Mouse (Mus musculus): ENCODE results near the gene Igdcc4. TPM values are rescaled to one million over a fixed set of nuclear protein-coding genes. Genes with fewer than 3 reads are reported as not detected.

The Igdcc4 gene
- polyA plus RNA-seq, 1 experiment: 0.01 TPM

DNA sequence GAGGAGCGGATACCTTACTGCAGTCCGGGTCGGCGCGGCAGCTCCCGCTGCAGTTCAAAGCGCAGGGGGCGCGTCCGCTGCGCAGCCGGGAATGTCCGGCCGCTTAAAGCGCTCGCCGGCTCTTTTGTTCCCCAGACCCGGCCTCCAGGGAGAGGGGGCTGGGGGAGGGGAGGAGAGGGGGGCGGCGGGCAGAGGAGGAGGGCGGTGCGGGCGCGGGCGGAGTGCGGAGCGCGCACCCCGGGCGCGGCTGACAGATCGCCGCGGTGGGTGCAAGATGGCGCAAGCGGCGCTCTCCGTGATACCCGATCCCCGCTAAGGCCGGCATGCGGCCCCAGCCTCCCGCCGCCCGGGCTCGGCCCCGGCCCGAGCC, 39.6 kb downstream of the Igdcc4 start, which contains the start of gene Igdcc3:
Gene Igdcc3, plus strand, starts transcription at position 254 of the 370 bp plus-strand sequence.
- no peak for TF ChIP-seq GATA1 (IDR thresholded peaks at IDR 0.05; ENCODE audit: low read length)

DNA sequence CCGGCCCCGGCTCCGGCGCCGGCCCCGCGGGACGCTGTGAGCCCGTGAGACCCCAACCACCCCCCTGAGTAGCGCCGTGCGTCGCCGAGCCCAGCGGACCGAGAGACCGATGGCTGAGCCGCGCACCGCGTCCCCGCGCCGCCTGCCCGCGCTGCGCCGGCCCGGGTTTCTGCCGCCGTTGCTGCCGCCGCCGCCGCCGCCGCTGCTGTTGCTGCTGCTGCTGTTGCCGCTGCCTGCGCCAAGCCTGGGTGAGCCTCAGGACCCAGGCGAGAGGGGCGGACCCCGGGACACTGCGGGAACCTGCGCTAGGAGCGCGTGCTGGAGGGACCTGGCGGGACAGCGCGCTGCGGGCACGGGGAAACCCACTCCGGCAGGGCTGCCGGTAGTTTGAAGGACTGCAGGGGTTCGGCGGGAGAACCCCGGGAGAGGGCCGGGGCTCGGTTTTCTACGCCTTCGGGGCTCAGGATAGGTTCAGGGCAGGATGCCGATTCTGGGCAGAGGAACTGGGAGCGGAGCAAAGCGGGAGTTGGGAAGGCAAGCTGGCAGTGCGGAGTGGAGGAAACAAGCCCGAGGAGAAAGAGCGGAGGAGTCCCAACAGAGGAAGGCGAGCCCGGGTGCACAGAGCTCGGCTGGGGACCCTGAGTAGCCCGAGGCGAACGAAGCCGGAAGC, 40.2 kb downstream of the Igdcc4 start:
- TF ChIP-seq GATA1 (IDR thresholded peaks at IDR 0.05; ENCODE audit: low read length): no peak

DNA sequence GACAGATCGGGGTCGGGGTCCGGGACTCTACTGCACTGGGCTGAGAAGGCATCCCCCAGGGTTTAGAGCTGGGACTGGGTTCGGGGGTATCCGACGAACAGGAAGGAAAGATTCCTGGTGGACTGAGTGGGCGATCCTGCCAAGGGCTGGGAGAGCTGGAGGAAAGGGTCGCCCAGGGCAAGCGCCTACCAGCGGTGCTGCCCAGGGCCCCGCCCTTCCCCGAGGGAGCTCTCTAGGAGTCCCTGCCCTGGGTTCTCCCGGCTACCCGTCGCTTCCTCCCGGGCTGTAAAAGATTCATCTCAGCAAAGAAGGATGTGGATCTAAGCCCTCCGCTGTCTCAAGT, 40.7 kb downstream of the Igdcc4 start:
- TF ChIP-seq GATA1 (IDR thresholded peaks at IDR 0.05; ENCODE audit: low read length): no peak

DNA sequence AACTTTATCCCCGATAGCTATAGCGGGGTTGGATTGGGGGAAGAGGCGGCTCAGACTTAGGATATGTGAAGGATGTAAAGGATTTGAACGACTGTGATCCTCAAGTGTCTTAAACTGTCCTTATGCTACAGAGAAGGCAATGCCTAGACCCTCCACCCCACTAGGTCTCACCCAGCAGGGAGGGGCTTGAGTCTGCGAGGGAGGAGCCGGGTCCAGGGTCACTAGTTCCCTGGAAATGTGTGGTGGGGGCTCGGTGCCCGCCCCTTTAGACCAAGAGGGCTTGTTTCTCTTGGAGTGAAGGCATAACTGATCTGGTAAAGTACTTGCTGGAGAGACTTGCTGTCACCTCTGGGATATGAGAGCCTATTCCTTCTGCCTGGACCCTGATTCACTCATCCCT, 41.1 kb downstream of the Igdcc4 start:
- TF ChIP-seq GATA1 (IDR thresholded peaks at IDR 0.05; ENCODE audit: low read length): no peak

DNA sequence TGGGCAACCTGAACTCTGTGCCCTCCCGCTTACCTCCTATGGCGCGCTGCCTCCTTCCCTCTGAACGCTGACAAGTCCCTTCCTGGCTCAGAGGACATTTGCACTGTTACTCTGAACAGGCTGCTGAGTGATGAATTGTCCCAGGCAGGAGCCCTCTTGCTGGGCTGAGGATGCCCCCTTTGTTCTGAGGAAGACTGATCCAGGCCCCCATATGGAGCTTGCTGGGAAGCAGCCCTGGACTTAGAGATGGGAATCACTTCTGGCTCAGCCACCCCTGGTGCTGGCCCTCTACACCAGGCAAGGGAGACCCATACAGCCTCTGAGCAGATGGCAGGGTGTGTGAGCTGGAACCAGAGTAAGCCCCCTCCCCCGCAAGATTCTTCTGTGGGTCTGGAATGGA, 44.7 kb downstream of the Igdcc4 start:
- TF ChIP-seq GATA1 (IDR thresholded peaks at IDR 0.05; ENCODE audit: low read length): no peak

DNA sequence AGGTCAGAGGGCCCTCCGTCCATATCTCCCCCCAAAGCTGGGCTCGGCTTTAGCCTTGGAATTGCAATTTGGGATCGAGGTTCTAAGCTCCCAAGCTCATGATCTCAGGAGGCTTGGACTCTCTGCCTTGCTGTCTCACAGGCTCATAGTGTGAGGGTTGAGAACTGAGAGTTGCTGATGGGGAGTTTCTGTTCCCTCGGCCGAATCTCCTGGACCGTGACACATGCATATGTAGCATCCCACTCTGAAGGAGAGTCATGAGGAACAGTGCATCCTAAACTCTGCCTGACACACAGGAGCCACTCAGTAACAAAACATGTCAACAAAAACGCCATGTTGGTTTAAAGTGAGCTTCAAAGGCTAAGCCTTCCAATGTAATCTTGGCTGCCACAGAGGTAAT, 47.2 kb downstream of the Igdcc4 start:
- no peak for TF ChIP-seq GATA1 (IDR thresholded peaks at IDR 0.05; ENCODE audit: low read length)

DNA sequence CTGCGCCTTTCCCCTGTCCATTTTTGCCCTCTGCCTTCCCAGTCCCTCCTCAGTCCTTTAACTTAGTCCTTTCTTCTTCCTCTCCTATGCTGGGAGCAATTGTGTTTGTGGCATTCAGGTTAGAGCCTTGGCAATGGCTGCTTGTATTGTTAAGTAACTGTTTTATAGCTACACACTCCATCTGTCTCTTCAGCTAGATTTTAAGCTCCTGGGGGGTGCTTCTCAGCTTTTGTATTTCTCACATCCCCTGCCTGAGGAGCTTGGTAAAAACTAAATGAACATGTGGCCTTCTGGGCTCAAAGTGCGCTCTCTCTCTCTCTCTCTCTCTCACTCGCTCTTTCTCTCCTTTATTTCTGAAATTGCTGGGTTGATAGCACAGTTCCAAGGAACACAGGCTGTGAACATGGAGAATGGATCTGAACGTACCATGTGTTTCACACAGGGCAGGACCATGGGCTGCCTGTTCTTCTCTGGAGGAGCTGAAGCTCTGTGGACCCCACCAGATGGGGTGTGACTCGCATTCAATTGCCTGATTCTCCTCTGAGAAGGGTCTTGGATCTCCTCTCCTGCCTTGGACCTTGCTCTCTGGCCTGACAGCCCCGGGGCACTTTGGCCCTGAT, 51.5 kb downstream of the Igdcc4 start:
- TF ChIP-seq GATA1 (IDR thresholded peaks at IDR 0.05; ENCODE audit: low read length): no peak

DNA sequence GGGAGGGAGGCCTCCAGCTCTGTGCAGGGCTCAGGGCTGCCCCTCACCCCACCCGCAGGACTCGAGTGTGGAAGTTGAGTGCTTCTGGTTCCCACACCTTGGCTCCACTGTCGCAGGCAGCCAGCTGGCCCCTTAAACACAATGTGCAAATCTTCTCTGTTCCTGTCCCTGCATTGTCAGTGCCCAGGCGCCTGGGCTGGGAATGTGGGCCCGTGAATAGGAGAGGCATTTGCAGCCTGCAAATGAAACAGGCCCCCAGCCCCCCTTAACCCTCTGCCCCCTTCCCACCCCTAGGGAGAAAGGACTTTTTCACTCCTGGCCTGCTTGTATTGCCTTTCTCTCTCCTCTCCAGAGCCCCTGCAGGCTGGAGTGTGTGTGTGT, 52.0 kb downstream of the Igdcc4 start:
- TF ChIP-seq GATA1 (IDR thresholded peaks at IDR 0.05; ENCODE audit: low read length): no peak

DNA sequence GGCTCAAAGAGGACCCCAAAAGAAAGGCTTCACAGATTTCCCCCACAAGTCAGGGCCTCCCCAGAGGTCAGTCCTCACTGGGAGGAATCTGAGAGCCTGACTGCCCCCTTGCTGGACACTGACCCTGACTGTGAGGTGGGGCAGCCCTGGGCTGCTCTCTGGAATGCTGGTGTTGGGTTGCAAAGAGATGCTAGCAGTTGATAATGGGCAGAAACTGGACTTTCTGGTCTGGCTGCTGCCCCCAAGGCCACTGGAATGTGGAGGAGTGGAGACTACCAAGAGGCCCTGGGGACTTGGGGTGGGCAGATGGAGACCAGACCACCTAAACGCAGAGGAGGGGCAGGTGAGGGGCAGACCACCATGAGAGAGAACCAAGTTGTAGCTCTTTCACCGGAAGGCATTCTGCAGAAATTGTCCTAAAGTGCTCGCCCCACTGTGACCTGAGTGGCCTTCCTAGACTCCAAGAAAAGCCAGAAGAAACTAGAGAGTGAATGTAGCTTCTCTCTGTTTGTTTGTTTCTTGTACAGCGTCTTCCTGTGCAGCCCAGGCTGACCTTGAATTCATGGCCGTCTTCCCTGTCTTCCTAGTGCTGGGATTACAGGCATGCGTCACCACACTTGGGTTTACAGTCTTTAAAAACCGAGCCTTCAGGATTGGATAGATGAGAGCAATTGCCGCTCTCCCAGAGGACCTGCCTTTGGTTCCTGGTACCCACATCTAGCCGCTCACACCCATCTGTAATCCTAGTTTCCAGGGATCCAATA, 53.6 kb downstream of the Igdcc4 start:
- TF ChIP-seq GATA1 (IDR thresholded peaks at IDR 0.05; ENCODE audit: low read length): no peak

DNA sequence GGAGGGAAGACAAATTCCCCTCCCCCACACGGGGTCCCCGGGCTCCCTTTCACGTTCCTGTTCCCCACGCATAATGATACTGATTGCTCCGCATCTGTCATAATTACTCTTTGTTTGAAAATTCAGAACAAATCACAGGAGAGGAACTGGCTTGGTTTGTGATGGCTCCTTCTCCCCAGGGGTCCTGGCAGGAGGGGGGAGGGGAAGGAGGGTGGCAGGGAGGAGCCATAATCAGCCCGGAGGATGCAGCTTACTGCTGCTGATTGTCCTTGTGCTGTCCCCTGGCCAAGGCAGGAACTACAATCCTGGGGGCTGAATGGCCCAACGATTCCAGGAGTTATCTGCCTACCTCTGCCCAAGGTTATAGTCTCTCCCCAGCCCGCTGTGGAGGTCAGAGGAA, 55.3 kb downstream of the Igdcc4 start:
- no peak for TF ChIP-seq GATA1 (IDR thresholded peaks at IDR 0.05; ENCODE audit: low read length)

DNA sequence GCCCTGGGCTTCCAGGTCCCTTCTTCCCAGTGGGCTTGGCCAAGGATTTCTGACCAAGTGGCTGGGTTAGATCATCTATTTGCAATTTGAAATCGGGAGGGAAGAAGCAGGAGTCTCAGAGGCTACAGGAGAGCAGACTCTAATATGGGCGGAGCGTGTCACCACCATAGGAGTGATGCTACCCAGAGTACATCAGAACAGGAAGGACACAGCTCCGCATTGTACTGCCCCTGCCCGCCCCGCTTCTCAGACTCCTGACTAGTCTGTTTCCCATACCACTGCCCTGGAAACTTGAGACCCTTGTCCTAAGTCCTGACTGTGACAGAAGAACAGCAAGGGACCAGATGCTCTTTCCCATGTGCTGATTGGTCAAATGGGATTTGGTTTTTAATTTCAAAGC, 56.3 kb downstream of the Igdcc4 start:
- TF ChIP-seq GATA1 (IDR thresholded peaks at IDR 0.05; ENCODE audit: low read length): no peak

DNA sequence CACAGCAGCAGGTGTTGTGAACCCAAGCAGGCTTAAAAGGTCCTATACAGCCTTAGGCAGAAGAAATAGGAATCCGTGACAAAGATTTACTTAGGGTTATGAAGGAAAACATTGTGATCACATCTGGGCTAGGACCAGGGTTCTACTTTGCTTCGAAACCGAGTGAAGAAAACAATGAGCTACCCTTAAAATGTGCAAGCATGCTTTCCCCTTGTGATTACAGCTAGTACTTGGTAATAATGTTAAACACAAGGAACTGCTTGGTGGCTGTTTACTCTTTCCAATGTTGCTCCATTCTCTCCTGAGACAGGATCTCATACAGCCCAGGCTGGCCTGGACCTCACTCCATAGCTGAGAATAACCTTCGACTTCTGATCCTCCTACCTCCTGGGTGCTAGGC, 59.9 kb downstream of the Igdcc4 start:
- TF ChIP-seq GATA1 (IDR thresholded peaks at IDR 0.05; ENCODE audit: low read length): no peak

DNA sequence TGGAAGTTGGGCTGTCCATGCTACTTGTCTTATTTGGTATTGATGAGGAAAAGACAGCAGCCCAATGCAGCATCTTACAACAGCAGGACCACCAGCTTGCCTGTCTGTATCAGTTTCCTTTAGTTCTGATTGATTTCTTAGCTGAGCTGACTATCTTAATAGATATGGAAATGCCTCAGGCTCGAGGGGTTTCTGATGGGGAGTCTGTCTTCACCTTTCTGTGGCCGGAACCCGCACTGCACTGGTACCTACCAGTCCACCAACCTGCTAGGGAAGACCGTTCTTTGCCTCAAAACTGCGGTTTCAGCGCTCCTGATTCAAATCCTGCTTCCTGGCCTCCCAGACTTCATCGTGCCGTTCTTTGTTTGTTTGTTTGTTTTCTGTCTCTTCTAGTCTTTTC, 60.6 kb downstream of the Igdcc4 start:
- TF ChIP-seq GATA1 (IDR thresholded peaks at IDR 0.05; ENCODE audit: low read length): no peak

DNA sequence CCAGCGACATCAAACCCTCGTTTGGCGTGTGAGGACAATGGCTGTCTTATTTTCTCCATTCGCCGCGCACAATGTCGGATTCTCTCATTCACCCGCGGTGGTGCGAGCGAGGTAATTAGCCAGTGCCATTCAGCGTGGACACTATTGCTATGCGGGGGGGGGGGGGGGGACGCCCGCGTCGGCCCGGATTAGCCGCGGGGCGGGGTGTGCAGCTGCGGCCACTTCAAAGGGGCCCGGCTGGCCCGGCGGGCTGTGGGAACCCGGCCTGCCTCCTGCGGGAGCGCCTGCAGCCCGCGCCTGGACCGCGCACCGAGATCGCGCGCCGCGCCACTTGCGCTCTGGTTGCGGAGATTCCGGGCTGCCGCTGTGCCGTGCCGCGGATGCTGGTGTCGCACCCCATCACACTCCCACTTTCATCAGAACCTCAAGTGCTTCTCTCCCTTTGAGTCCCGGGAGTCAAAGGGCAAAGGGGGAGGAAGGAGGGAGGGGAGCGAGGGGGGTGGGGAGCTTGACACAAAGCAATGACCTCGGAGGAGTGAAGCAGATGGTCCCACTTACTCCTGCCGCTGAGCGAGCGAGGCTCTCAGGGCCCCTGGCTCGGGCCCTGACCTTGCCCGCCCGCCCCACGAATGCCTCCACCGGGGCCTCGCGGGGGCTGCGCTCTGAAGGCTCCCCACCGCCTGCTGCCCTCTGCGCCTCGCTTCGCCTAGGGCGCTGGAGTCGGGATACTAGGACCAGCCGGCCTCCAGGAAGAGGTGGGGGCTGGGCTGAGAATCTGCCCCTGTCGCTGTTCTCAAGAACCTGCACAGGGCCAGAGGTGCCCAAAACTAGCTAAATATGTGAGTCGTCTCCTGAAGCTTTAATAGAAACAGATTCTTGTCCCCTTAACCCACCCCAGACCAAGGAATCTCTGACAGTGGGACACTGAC, 61.7 kb downstream of the Igdcc4 start:
- no peak for TF ChIP-seq GATA1 (IDR thresholded peaks at IDR 0.05; ENCODE audit: low read length)

DNA sequence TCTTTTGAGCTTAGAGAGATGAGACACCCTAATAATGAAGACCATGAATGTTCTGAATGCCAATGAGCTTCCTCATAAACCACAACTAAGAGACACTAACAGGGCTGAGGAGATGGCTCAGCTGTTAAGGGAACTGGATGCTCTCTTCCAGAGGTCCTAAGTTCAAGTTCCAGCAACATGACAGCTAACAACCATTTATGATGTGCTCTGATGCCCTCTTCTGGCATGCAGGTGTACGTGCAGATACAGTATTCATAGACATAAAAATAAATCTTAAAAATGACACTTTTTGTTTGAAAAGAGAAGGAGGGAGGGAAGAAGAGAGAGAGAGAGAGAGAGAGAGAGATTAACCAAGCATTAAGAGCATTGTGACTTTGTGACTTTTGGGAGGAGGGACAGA, 63.6 kb downstream of the Igdcc4 start:
- TF ChIP-seq GATA1 (IDR thresholded peaks at IDR 0.05; ENCODE audit: low read length): no peak

DNA sequence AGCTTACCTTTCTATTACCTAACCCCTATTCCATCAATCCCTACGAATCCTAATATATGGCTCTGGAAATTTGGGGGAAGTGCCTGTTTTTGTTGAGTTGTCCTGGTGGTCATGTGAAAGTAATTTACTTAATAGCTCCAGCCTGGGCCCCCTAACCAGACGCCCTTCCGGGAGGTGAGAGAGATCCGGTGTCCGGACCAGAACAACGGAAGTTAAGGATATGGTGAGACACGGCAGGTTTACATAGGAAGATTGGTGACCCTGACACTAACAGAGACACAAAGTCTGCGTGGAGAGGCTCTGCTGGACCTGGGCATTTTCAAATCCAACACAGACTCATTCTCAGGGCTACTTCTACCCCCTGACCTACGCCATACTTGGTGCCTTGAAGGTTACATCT, 65.1 kb downstream of the Igdcc4 start:
- no peak for TF ChIP-seq GATA1 (IDR thresholded peaks at IDR 0.05; ENCODE audit: low read length)
